Mouse (Mus musculus) layer of hippocampus, postnatal 10 days (tissue): ENCODE results near the gene Gm10799. TPM values are rescaled to one million over a fixed set of nuclear protein-coding genes. Genes with fewer than 3 reads are reported as not detected.
A peak's percentile ranks its signal among the peaks of the same experiment; 100 is the strongest.
"Not testable (repeated sequence)": the region's sequence is repeated elsewhere in the genome, so short reads cannot be mapped to it uniquely, and the experiment has no call there.

ENCODE experiments used
- DNase-seq, 2 experiments: peaks; one replicate each; pipeline ENCODE4 v3.0.0; 2021; ENCODE audit warnings: low spot score in 2 of 2
- long read RNA-seq: library from polyadenylated mRNA; stranded (forward); transcript quantifications from one replicate; pipeline ENCODE4 v2.0.0, GENCODE M21; 2023
- total RNA-seq, 2 experiments: library from RNA; stranded (reverse); gene quantifications; 2 replicates each; pipeline ENCODE4 v1.2.3; 2021

Gene Gm10799
- total RNA-seq: not detected
- long read RNA-seq: 0 reads

- not testable (repeated sequence) for DNase-seq
Measured at GRCm38 (mm10) chr2:104068450-104068849, at the start of gene Gm10799. Gene Gm10799, minus strand, starts transcription at chr2:104068550.

- not testable (repeated sequence) for DNase-seq
Measured at GRCm38 (mm10) chr2:104117173-104117572, 48.8 kb upstream of the Gm10799 start.

GRCm38 (mm10) chr2:104114898-104115297 is 46.5 kb upstream of the Gm10799 start:
- no peak for DNase-seq

GRCm38 (mm10) chr2:104113563-104113962 is 45.2 kb upstream of the Gm10799 start:
- DNase-seq: not testable (repeated sequence)

GRCm38 (mm10) chr2:104111170-104111797 is 42.9 kb upstream of the Gm10799 start:
- not testable (repeated sequence) for DNase-seq

- no peak for DNase-seq
Measured at GRCm38 (mm10) chr2:104110031-104110430, 41.7 kb upstream of the Gm10799 start.

GRCm38 (mm10) chr2:104109528-104109927 is 41.2 kb upstream of the Gm10799 start:
- DNase-seq: no peak

GRCm38 (mm10) chr2:104109021-104109420 is 40.7 kb upstream of the Gm10799 start:
- not testable (repeated sequence) for DNase-seq

- DNase-seq: no peak
Measured at GRCm38 (mm10) chr2:104104800-104105199, 36.5 kb upstream of the Gm10799 start.

GRCm38 (mm10) chr2:104099946-104100345 is 31.6 kb upstream of the Gm10799 start:
- no peak for DNase-seq

GRCm38 (mm10) chr2:104099231-104099585 is 30.9 kb upstream of the Gm10799 start:
- DNase-seq: no peak

GRCm38 (mm10) chr2:104098529-104099230 is 30.3 kb upstream of the Gm10799 start:
- DNase-seq: no peak

- not testable (repeated sequence) for DNase-seq
Measured at GRCm38 (mm10) chr2:104097396-104097795, 29.0 kb upstream of the Gm10799 start.

- not testable (repeated sequence) for DNase-seq
Measured at GRCm38 (mm10) chr2:104096796-104097195, 28.4 kb upstream of the Gm10799 start.

- no peak for DNase-seq
Measured at GRCm38 (mm10) chr2:104096256-104096655, 27.9 kb upstream of the Gm10799 start.

- peak; percentile 33 to 46 for DNase-seq
Measured at GRCm38 (mm10) chr2:104095741-104096213, 27.4 kb upstream of the Gm10799 start, which contains the start of gene Cd59a. Gene Cd59a, plus strand, starts transcription at chr2:104095801.

GRCm38 (mm10) chr2:104093305-104093704 is 25.0 kb upstream of the Gm10799 start:
- no peak for DNase-seq

- not testable (repeated sequence) for DNase-seq
Measured at GRCm38 (mm10) chr2:104087562-104087961, 19.2 kb upstream of the Gm10799 start.

- not testable (repeated sequence) for DNase-seq
Measured at GRCm38 (mm10) chr2:104084027-104084426, 15.7 kb upstream of the Gm10799 start.

GRCm38 (mm10) chr2:104082474-104082873 is 14.1 kb upstream of the Gm10799 start:
- no peak for DNase-seq

GRCm38 (mm10) chr2:104081436-104082050 is 13.2 kb upstream of the Gm10799 start:
- DNase-seq: not testable (repeated sequence)

GRCm38 (mm10) chr2:104078285-104078684 is 9.9 kb upstream of the Gm10799 start:
- DNase-seq: not testable (repeated sequence)
